Mouse (Mus musculus) limb, embryonic 15.5 days (tissue): ENCODE measurements around the gene Slc24a2. TPM values are rescaled to one million over a fixed set of nuclear protein-coding genes. Genes with fewer than 3 reads are reported as not detected.

Experiments
- ATAC-seq: fragments of 200-750 bp; cut with Nextera tagmentation; 2 replicates; pipeline ENCODE4 v1.8.0; 2017; ENCODE audit warnings: low read depth, moderate TSS enrichment; ENCODE audit not compliant: insufficient number of reproducible peaks, low FRiP score, low TSS enrichment
- H3K27ac ChIP-seq: fragments of 300-500 bp; sonication (generic); 2 replicates; pipeline ENCODE4 v1.5.1; 2015; ENCODE audit warnings: moderate library complexity, mild to moderate bottlenecking, inconsistent platforms
- H3K27me3 ChIP-seq: fragments of 300-500 bp; sonication (generic); 2 replicates; pipeline ENCODE4 v1.6.1; 2015; ENCODE audit warnings: inconsistent platforms
- H3K36me3 ChIP-seq: fragments of 300-500 bp; sonication (generic); 2 replicates; pipeline ENCODE4 v1.6.1; 2015; ENCODE audit warnings: inconsistent platforms
- H3K4me1 ChIP-seq: fragments of 300-500 bp; sonication (generic); 2 replicates; pipeline ENCODE4 v1.6.1; 2015; ENCODE audit warnings: inconsistent platforms
- H3K4me2 ChIP-seq: fragments of 300-500 bp; sonication (generic); 2 replicates; pipeline ENCODE4 v1.6.1; 2015; ENCODE audit warnings: mild to moderate bottlenecking, inconsistent platforms
- H3K4me3 ChIP-seq: fragments of 300-500 bp; sonication (generic); 2 replicates; pipeline ENCODE4 v1.5.1; 2015; ENCODE audit warnings: mild to moderate bottlenecking, inconsistent platforms
- H3K9ac ChIP-seq: fragments of 300-500 bp; sonication (generic); 2 replicates; pipeline ENCODE4 v1.6.1; 2015; ENCODE audit warnings: inconsistent platforms
- H3K9me3 ChIP-seq: fragments of 300-500 bp; sonication (generic); 2 replicates; pipeline ENCODE4 v1.6.1; 2016; ENCODE audit warnings: inconsistent platforms
- WGBS: fragments of 180-500 bp; shearing (Covaris S2); methylation state at CpG from one replicate; pipeline ENCODE4 v1.1.7; 2015; 5-methylcytosine and 5-hydroxymethylcytosine counted together
- polyA plus RNA-seq: library from polyadenylated mRNA; unstranded; fragments of >200 nt; fragmentation: Nextera tagmentation; extraction: Ambion mirVana; gene quantifications from 2 replicates; pipeline ENCODE4 v1.2.1, GENCODE M21; 2015

The Slc24a2 gene
- polyA plus RNA-seq, 1 experiment from 2014 or later: 0.81 TPM

DNA sequence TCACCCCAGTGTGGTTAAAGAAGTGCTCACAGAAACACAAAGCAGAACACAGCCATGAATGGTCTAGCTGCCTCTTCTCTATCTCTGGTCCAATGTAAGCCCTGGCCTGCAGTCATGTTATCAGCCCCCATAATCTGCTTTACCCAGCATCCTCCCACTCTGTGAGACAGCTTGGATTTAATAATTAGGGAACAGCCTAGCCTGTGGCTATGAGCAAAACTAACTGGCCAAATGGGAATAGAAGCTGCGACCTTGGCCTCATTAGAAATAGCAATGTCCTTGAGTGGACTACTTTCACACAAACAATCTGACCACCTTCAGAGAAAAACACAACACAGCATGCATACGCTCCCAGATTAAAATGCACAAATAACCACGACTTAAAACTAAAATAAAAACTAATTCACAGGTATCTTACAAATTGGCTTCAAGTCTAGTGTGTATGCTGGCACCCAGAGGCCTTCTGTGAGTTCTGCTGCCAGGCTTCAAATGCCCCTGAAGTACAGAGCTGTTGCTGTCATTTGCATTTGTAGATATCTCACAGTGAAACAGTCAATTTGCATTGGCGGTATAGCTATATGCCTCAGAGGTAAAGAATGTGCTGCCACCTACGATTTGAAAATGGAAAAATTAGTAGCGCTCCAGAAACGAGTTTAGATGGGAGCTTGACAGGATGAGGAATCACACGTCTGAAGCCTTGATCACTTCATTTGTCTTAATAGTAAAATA is 120.8 kb downstream of the Slc24a2 start:
- Histone ChIP-seq H3K4me3 (no peak overlapping the region), H3K27ac (no peak overlapping the region), H3K9ac (no peak overlapping the region), H3K4me2 (no peak overlapping the region), H3K27me3 (no peaks in the 10 kb centered on the region), H3K9me3 (no peaks in the 10 kb centered on the region), H3K4me1 (no peaks in the 10 kb centered on the region), H3K36me3 (no peaks in the 10 kb centered on the region)
- 81% methylated on average over 8 of the region's 8 CpGs for WGBS
- no peak for ATAC-seq

DNA sequence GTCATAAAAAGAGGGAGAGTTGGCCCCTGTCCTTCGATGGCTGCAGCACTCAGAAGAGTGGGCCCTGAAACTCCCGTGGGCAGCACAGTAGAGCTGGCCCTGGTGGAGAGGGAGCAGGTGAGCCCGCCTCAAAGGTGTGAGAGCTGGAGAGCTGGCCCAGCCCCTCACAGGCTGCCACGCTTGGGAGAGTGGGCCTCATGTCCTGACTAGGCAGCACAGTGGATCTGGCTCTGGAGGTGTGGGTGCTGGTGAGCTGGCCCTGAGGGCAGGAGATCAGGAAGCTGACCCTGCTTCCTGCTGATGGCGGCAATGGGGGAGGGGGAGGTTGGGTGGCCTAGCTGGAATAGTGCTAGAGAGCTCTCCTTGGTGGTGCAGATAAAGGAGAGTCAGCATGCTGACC is 129.3 kb downstream of the Slc24a2 start:
- H3K9me3 ChIP-seq: no peaks in the 10 kb centered on the region
- H3K27ac ChIP-seq: no peak overlapping the region
- no peaks in the 10 kb centered on the region for H3K4me1 ChIP-seq
- H3K36me3 ChIP-seq: no peaks in the 10 kb centered on the region
- WGBS: 61% methylated on average over 5 of the region's 5 CpGs
- no peak overlapping the region for H3K4me3 ChIP-seq
- no peak overlapping the region for H3K9ac ChIP-seq
- no peak for ATAC-seq
- H3K4me2 ChIP-seq: no peak overlapping the region
- H3K27me3 ChIP-seq: no peaks in the 10 kb centered on the region

DNA sequence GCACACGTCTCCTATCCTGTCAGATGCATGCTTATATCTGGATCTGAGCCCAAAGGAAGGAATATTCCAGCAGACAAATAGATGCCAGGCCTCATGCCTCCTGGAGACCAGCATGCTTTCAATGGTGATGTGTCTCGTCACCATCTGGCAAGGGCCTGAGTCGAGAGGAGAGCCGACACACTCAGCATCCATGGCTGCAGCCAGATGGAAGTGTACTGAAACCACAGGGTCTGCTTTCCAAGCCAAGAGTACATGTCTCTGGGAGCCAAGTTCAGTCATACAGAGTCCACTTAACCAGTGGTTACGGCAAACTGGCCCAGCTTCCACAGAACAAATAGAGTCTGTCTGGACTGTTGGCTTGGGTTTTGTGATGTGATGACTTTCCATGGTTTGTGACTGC is 134.1 kb downstream of the Slc24a2 start:
- Histone ChIP-seq H3K9ac (no peak overlapping the region), H3K4me3 (no peak overlapping the region), H3K27ac (no peak overlapping the region), H3K4me2 (no peak overlapping the region), H3K36me3 (no peaks in the 10 kb centered on the region), H3K9me3 (no peaks in the 10 kb centered on the region), H3K27me3 (no peaks in the 10 kb centered on the region), H3K4me1 (no peaks in the 10 kb centered on the region)
- ATAC-seq: no peak
- WGBS: 64% methylated on average over 5 of the region's 5 CpGs

DNA sequence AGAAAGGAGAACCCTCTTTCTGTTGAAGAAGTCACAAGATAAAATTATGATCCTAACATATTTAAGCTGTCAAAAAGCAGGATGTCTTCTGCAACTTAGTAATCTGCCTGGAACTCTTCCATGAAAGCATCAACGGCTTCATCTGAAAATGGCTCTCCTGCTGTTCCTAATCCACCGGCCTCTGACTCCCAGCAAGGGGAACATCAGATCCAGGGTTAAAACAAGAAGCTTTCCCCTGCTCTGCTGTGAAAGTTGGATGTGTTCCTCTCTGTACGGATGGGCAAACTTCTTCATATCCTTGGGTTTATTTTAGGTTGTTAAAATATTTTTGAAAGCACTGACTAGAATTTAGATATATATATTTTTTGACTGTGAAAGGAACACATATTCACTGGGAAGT is 136.7 kb downstream of the Slc24a2 start:
- H3K9me3 ChIP-seq: no peaks in the 10 kb centered on the region
- no peak overlapping the region for H3K4me2 ChIP-seq
- no peak overlapping the region for H3K27ac ChIP-seq
- H3K9ac ChIP-seq: no peak overlapping the region
- no peaks in the 10 kb centered on the region for H3K4me1 ChIP-seq
- H3K36me3 ChIP-seq: no peaks in the 10 kb centered on the region
- WGBS: 79% methylated on average over 3 of the region's 3 CpGs
- H3K27me3 ChIP-seq: no peaks in the 10 kb centered on the region
- H3K4me3 ChIP-seq: no peak overlapping the region
- ATAC-seq: no peak

DNA sequence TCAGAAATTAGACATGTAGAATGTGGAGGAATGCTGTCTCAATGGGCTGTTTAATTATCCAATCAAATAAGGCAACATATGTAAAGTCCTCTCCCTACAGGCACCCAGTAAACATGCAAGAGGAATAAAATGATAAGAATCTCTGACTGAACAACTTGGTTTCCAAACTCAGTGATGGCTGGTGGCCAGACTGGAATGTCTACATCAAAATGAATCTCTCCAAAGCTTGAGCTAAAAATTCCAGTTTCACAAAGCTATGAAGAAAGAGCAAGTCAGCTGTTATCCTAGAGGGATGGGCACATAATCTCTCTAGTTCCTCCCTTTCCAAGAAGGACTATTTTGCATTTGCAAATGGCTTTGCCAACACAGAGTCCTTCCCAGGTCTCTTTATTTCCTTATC is 139.4 kb downstream of the Slc24a2 start:
- Histone ChIP-seq H3K36me3 (no peaks in the 10 kb centered on the region), H3K4me1 (no peaks in the 10 kb centered on the region), H3K27me3 (no peaks in the 10 kb centered on the region), H3K4me3 (no peak overlapping the region), H3K9me3 (no peaks in the 10 kb centered on the region), H3K27ac (no peak overlapping the region), H3K9ac (no peak overlapping the region), H3K4me2 (no peak overlapping the region)
- no peak for ATAC-seq

DNA sequence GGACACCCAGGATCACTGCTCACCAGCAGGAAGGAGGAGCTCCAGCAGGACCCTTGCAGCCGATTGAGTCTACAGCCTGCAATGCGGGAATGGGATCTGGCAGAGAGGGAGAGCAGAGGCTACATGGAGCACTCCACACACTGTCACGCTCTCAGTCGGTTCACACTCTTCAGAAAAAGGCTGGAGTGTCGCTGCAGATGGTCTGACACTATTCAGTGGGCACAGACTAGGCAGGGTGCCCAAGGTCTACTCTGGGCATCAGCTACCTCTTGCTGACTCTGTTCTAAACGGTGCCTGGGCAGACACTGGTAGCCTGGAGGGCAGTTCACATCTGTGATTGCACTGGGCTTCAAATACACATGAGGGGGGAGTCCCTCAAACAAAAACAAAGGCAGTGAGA is 141.6 kb downstream of the Slc24a2 start:
- WGBS: 71% methylated on average over 6 of the region's 6 CpGs
- H3K9ac ChIP-seq: no peak overlapping the region
- no peaks in the 10 kb centered on the region for H3K36me3 ChIP-seq
- no peak overlapping the region for H3K4me3 ChIP-seq
- ATAC-seq: no peak
- H3K9me3 ChIP-seq: no peaks in the 10 kb centered on the region
- no peak overlapping the region for H3K4me2 ChIP-seq
- H3K4me1 ChIP-seq: no peaks in the 10 kb centered on the region
- no peaks in the 10 kb centered on the region for H3K27me3 ChIP-seq
- no peak overlapping the region for H3K27ac ChIP-seq

DNA sequence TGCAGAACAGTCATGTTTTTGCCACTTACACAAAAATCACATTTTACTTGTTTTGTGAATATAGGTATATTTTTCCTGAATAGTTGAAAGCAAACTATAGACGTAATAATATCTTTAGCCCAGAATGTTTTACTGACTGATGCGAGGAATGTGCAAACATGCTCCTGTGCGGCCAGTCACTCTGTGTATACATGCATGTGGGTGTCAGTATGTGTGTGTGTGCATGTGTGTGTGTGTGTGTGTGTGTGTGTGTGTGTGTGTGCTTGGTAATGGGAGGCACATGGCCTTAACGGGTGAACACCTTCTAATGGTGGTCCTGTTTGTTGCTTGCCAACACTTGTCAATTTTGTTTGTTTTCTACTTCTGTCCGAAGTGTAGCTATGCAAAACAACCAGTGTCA is 142.7 kb downstream of the Slc24a2 start:
- H3K9ac ChIP-seq: no peak overlapping the region
- no peaks in the 10 kb centered on the region for H3K27me3 ChIP-seq
- H3K4me2 ChIP-seq: no peak overlapping the region
- no peaks in the 10 kb centered on the region for H3K4me1 ChIP-seq
- no peak overlapping the region for H3K27ac ChIP-seq
- H3K4me3 ChIP-seq: no peak overlapping the region
- H3K9me3 ChIP-seq: no peaks in the 10 kb centered on the region
- WGBS: 68% methylated on average over 5 of the region's 5 CpGs
- H3K36me3 ChIP-seq: no peaks in the 10 kb centered on the region
- ATAC-seq: no peak

DNA sequence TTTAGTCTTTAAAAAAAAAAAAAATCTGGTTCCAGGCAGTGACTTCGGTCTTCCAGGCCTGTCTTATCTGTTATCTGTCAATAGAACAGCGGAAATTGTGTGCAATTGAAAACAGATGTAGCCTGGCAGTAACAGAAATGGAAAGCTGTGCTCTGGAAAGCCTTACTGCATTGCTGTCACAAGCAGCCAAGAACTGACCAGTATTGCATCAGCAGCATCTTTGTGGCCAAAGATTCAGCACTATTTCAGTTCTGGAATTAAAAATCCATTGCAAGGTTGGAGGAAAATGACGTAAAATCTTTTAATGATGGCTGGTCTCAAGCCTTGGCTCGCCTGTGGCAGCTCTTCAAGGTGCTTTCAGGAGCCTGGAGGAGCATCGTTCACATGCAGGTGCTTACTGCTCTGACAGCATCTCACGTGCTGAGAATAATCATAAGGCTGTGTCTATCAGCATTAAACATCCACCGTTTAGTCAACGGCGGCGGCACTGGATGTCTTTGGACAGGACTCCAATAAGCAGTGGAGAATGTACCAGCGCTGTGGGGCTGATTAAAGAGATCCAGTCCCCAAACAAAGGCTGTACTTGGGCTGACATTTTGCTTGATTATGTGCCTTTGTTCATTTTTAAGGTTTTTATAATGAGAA is 143.2 kb downstream of the Slc24a2 start:
- 31% methylated on average over 11 of the region's 11 CpGs for WGBS
- H3K9me3 ChIP-seq: no peaks in the 10 kb centered on the region
- no peaks in the 10 kb centered on the region for H3K27me3 ChIP-seq
- no peak overlapping the region for H3K4me2 ChIP-seq
- H3K9ac ChIP-seq: no peak overlapping the region
- no peak overlapping the region for H3K27ac ChIP-seq
- H3K36me3 ChIP-seq: no peaks in the 10 kb centered on the region
- no peak overlapping the region for H3K4me3 ChIP-seq
- no peak for ATAC-seq
- H3K4me1 ChIP-seq: no peaks in the 10 kb centered on the region

DNA sequence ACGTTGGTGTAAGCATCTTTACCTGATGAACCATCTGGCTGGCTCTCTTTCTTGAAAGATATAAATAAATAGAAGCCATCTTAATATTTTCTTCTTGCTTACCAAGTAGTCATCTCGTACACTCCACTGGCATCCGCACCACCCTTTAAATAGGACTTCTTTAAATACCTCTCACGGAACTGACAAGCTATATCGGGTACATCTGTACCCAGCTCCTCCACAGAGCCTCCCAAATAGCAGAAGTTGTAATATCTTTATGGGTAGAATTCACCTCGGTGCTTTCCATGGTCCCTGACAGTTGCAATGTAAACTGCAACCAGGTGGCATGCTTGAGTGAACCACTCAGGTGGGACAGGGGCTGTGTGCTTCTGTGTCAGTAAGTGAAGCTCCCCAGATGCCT is 149.0 kb downstream of the Slc24a2 start:
- H3K9me3 ChIP-seq: no peaks in the 10 kb centered on the region
- ATAC-seq: no peak

DNA sequence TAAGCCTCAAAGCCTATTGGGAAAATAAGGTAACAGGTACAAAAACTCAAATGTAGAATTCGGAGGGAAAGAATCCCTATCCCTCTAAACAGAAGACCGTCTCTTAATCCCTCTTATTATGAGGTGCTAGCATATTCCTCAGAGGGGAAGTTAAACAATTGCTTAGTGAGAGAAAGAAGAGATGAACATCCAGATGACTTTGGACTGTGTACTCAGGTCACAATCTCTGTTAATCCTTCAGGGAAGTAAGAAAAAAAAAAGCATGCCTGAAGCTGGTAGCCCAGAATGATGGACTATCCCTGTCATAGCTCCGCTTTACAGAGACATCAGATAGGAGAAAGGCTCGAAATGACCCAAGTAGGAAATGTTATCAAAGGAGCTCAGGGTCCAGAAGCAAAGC is 151.0 kb downstream of the Slc24a2 start:
- no peaks in the 10 kb centered on the region for H3K27me3 ChIP-seq
- no peak overlapping the region for H3K4me3 ChIP-seq
- ATAC-seq: no peak
- no peak overlapping the region for H3K4me2 ChIP-seq
- WGBS: 87% methylated on average over 4 of the region's 4 CpGs
- H3K36me3 ChIP-seq: no peaks in the 10 kb centered on the region
- no peak overlapping the region for H3K9ac ChIP-seq
- H3K27ac ChIP-seq: no peak overlapping the region
- no peaks in the 10 kb centered on the region for H3K9me3 ChIP-seq
- H3K4me1 ChIP-seq: no peaks in the 10 kb centered on the region

More for the DNA sequence above, 149.0 kb downstream of the Slc24a2 start:
- Histone ChIP-seq H3K4me1 (no peaks in the 10 kb centered on the region), H3K27me3 (no peaks in the 10 kb centered on the region), H3K27ac (no peak overlapping the region), H3K4me3 (no peak overlapping the region), H3K4me2 (no peak overlapping the region), H3K36me3 (no peaks in the 10 kb centered on the region), H3K9ac (no peak overlapping the region)
- 74% methylated on average over 6 of the region's 6 CpGs for WGBS

DNA sequence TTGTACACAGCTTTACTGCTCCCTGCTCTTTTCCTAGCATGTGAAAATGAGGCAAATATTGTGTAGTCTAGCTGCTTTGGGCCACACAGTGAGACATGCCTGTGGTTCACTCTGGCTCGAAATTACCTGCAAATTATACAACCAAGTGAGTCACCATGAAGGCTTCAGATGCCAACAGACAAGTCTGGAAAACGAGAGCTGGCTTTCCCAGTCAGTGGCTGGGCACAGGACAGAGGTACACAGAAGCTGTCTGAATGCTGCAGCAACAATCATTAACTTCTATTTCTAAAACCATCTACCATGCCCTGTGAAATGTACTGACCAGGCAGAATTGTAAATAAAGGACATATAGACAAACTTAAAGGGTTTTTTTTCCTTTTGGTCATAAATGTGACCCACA is 151.6 kb downstream of the Slc24a2 start:
- Histone ChIP-seq H3K9me3 (no peaks in the 10 kb centered on the region), H3K9ac (no peak overlapping the region), H3K27me3 (no peaks in the 10 kb centered on the region), H3K4me3 (no peak overlapping the region), H3K4me1 (no peaks in the 10 kb centered on the region), H3K4me2 (no peak overlapping the region), H3K36me3 (no peaks in the 10 kb centered on the region), H3K27ac (no peak overlapping the region)
- WGBS: 35% methylated on average over 2 of the region's 2 CpGs
- ATAC-seq: no peak

DNA sequence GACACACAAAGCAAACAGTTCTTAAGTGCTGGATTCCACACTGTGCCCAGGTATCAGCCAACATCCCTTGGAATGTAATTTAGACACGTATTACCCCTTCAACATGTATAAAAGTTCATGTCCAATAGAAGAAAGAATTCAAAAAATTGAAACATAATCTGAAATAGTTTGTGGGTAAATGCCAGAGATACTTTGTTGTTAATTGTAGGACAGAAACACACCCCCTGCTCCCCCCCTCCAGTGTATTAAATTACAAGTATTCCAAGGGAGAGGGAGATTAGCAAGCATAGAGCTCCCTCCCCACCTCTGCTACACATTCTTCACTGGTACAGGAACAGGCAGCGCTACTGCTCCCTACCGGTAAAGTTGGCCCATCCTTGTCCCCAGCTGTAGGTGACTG is 154.5 kb downstream of the Slc24a2 start:
- H3K9me3 ChIP-seq: no peaks in the 10 kb centered on the region
- H3K36me3 ChIP-seq: no peaks in the 10 kb centered on the region
- no peak overlapping the region for H3K4me3 ChIP-seq
- H3K4me1 ChIP-seq: no peaks in the 10 kb centered on the region
- no peaks in the 10 kb centered on the region for H3K27me3 ChIP-seq
- no peak overlapping the region for H3K4me2 ChIP-seq
- H3K9ac ChIP-seq: no peak overlapping the region
- WGBS: 48% methylated on average over 3 of the region's 3 CpGs
- no peak overlapping the region for H3K27ac ChIP-seq
- no peak for ATAC-seq

DNA sequence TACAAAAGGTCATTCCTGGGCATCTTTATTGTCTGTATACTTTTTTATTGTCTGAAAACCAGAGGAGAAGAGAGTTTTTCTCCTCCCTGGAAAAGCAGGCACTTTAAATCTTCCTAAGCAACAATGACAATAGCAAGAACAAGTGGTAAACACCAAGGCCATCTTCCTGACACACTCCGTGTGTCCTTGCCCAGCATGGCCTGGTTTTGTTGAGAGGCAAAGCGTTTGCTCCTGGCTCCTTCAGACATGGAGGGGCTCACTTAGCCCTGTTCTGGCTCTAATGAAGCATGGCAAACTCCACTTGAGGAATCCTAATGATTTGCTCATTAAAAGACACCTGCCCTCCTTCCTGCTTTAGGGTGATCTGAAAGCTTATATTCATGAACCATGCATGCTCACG is 162.2 kb downstream of the Slc24a2 start:
- H3K9me3 ChIP-seq: no peaks in the 10 kb centered on the region
- H3K27ac ChIP-seq: no peak overlapping the region
- 66% methylated on average over 3 of the region's 3 CpGs for WGBS
- no peaks in the 10 kb centered on the region for H3K4me1 ChIP-seq
- no peak overlapping the region for H3K9ac ChIP-seq
- H3K4me3 ChIP-seq: no peak overlapping the region
- no peaks in the 10 kb centered on the region for H3K36me3 ChIP-seq
- no peaks in the 10 kb centered on the region for H3K27me3 ChIP-seq
- ATAC-seq: no peak
- no peak overlapping the region for H3K4me2 ChIP-seq
